Mouse (Mus musculus): Measurements from ENCODE around the gene Pate2.
"Not testable (repeated sequence)": the region's sequence is repeated elsewhere in the genome, so short reads cannot be mapped to it uniquely, and the experiment has no call there.

Gene Pate2

DNA sequence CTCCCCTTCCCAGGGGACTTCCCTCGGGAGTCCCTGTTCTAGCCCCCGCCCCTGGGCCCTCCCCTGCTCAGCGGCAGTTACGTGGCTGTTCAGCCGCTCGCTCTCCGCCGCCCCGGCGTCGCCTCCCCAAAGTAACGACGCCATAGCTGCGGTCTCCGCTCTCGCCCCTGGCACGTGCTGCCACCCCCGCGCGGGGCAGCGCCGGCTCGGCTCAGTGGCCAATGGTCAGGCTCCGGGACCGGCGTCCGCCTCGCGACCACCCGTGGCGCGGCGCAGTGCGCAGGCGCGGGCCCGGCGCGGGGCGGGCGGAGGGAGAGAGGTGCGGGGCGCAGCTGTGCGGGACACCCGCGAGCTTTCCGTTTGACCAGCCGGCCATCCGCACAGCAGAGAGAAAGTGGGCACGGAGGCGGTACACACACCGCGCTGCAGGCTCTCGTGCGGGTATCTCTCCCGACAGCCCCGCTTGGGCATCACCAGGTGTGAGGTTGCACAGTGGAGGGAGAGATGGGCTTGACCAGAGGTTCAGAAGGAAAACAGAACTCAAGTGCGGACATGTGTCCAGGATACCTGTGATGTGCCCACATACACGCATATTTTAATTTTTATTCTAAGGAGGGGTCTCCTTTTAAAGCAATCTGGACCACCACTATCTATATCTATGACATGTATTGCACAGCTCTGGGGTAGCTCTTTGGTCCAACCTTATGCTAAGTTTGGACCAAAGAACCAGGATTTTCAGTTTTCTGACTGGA lies 11.7 kb upstream of the Pate2 start, which contains the start of the genes Ddx25 and Pus3:
Ddx25 (minus strand) TSS at position 272 of the 752 bp plus-strand sequence.
Pus3 (plus strand) TSS at position 339 of the 752 bp plus-strand sequence.
- peak; percentile 88 for DNase-seq

DNA sequence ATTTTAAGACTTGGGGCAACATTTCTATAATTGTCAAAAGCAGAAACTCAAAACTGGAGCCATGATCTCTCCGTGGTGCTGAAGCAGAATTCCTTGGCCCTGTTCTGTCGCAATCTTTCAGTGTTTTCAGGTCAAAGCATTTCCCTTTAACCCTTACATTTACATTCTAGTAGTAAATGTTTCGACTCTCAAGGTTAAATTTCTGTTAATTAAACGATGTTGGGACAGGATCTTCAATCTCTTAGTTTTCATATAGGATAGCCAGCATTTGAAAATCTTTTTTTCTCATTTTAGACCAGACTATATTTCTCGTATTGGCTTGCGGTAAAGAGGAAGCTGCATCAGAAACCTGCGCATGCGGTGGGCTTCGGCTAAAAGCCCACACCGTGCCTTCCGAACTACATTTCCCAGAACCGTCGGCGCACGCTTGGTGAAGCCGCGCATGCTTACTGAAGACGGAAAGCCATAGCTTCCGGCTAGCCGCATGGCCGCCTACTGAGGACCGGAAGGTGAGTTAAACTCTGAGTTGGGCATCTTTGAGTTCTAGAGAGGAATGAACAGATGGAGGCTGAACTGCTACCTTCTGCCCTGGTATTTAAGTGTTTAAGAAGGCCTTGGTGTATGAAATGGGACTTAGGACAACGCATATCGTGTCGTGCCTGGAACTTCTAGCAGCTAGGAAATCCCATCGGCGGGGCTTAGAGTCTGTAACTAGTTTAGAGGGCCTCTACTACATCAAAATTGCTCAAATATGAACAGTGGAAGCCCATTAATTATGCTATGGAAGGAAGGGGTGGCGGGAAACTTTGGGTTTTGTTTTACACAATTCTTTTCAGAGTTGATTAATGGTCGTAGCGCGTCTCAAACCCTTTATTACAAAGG lies 10.8 kb upstream of the Pate2 start:
- DNase-seq, result peak; percentile 77

DNA sequence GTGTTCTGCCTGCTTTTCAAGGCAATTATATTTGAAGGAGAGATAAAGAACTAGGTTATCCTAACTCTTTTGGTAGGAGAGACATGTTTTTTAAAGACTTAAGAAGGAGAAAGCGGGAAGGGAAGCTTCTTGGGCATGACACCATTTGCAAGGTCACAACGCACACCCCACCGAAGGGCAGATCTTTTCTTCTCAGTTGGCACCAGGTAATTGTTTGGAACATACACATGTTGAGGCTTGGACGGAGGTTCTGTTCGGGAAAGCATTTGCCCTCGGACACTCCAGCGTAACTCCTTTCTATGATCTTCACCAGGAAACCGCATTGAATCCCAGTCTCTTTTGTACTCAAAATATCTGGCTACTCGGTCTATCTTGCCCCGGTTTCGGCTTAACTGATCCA lies 9.0 kb upstream of the Pate2 start:
- no peak for DNase-seq

DNA sequence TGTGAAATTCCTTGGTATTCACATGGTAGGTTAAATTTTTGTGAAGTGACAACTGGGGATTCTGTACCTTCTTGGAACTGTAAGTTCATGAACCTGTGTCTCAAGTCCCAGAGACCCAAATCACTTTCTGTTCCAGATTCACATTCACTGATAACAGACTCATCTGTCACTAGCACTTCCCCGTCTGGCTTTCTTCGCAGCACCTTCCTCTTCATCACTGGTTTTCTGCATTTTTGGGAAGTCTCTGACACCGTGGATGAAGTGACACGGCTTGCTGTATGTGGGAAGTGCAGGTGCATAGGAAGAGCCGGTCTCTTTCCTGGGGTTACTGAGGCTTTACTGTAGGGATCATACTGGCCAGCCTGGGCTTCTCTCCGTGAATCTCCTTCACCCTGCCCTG lies 8.5 kb upstream of the Pate2 start:
- DNase-seq, result no peak

DNA sequence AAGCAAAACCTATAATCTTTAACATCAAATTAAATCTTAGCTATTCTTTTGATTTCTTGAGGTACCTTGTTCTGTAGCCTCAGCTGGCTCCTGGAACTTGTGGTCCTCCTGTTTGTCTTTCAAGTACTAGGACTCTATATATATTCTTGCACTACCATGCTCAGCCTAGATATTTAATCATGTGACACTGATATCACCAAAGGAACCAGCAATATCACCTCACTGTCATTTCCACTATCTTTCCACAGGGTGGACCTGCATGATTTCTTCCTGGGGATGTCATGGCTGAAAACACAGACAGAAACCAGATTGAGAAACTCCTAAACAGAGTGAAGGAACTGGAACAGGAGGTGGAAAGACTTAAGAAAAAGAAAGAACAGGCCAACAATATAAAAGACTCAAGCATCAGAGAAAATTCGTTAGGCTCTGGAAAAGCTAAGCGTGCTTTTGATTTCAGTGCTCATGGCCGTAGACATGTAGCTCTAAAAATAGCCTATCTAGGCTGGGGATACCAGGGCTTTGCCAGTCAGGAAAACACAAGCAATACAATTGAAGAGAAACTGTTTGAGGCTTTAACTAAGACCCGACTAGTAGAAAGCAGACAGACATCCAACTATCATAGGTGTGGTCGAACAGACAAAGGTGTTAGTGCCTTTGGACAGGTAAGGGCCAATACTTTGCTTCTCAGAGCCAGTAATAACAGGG lies 5.4 kb upstream of the Pate2 start:
- no peak for DNase-seq

DNA sequence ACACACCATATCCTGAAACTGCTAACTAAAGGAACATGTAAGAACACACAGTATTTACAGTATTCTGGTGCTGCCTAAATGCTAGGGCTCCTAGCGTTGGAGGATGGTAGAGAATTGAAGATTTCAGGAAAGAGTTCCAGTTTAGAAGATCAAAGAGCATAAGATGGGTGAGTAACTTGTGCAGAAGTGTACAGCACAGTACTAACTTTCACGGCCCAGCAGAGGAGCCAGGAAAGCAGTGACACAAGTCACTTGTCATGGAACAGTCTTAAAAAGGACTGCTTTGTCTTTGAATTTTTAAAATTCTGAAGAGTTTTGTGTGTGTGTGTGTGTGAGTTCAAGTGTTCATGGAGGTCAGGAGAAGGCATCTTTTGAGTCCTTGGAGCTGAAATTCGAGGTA lies 2.1 kb upstream of the Pate2 start:
- DNase-seq, result no peak

DNA sequence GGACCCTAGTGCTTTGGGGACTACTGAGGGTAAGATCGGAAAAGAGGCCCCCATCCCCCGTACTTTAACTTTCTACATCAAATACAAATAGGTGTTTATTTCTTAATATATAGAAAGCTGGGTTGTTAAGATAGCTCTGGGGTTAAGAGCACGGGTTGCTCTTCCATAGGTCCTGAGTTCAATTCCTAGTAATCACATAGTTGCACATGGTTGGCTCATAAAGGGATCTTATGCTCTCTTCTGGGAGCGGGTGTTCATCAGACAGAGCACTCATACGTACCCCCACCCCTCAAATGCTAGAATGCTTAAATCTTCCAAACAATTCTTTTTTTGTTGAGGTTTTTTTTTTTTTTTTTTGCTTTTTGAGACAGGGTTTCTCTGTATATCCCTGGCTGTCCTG lies 579 bp downstream of the Pate2 start:
- DNase-seq, result no peak

DNA sequence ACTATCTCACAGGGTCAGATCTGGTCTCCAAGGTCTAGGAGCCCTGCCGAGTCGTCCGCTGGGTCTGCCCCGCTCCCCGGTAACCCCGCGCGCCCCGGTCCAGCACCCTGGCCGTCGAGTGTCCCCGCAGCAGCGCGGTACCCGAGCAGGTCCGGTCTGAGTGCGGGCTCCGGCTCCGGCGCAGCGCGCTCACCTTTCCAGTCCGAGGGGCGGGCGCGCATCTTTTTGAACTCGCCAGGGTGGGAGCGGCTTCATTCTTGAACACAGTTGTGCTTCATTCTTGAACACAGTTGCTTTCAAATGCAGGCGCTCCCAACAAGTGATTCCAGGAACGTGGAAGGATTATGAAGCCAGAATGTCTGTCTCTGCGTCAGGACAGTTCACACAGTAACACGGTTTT lies 4.3 kb downstream of the Pate2 start:
- DNase-seq, result no peak

DNA sequence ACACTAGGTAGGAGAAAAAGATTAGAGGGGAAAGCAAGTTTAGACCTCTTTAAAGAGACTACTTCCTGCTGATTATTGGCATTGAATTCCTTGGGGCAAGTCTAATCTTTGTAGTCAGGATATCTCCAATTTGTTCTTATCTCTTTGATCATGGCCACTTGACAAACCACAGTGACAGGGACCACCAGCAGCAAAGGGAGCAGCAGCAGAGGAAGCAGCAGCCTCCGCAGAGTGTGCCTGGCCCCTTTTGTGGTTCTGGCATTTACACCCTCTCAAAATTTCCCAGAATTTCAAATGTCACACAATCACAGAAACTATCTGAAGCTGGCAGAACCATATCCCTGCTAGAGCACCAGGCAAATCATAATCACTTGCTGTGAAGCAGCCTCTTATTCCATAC lies 17.6 kb downstream of the Pate2 start:
- no peak for DNase-seq

DNA sequence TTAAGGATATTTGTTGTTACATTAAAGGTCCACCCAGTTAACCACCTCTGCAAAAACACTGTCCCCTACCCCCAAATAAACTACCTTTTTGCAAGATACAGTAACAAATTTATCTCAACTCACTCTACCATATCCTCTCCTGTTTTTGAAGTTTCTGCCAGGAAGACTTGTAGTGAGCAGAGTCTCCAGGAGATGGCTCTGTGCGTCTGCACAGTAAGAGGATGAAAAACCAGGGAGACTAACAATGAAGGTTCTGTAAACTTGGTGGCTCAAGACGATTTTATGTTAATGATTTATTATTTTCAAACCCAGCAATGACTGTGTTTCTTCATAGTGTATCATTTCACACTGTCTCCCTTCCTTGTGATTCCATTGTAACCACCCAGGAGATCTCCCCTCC lies 22.8 kb downstream of the Pate2 start:
- no peak for DNase-seq

DNA sequence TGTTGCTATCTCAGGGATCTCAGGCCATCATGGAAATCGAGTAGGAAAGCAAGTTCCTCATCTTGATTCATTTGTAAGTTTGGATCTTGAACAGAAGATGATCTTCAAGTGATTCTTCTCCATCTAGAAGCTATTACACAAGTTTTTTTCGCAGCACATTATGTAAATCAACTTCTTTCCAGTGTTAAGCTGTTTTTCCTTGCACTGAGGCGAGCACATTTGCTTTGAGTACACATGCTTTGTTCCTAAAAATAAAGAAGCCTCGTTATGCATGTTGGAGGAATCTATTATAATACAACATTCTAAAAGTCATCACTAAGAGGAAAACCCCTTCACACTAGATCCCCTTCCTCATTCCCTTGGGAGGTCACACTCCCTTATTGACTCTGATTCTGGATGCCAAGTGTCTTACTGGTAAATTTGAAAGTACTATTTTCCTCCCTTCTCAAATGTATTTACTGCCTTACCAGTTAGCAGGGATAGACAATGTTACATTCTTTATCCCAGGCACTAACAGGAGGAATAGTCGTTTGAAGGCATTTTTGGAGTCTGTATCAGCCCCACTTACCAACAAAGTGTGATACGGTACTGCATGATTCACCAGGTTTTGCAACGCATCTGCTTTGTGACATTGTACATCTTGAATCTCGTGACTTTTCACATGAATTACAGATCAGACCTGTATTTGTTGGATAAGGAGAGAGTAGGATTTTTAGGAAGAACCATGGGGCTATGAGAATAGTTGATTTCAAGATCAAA lies 37.7 kb downstream of the Pate2 start:
- no peak for DNase-seq

DNA sequence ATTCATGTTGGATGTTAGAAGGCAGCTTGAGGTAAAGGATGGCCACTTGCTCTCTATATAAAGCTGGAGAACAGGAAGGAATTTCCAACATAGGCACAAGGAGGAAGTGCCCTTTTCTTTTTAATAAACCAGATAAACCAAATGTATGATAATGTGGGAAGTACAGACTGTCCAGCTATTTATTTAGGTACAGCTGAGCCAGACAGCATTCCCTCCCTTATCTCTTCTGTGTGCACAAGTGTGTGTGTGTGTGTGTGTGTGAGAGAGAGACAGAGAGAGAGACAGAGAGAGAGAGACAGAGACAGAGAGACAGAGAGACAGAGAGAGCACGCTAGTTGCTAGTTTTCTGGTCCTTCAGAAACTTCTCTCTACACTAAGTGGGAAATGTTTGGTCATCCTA lies 41.8 kb downstream of the Pate2 start, which contains the start of gene Pate4:
Pate4 (minus strand) TSS at position 101 of the 400 bp plus-strand sequence.
- no peak for DNase-seq

DNA sequence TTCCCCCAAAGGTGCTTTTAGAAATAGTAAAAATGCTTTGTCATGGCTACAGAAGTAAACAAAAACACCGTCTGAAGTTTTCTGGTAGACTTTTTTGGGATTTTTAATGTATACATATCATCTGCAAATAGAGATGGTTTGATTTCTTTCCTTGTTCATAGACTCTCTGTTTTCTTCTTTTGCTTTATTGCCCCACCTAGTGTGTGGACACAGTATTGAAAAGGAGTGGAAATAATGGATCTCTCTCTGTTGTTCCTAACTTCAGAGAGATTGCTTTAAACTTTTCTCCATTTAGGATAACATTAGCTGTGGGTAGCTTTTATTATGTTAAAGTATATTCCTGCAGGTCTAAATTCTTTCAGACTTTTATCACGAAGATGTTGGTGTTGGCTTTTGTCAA lies 43.9 kb downstream of the Pate2 start:
- DNase-seq, result no peak

DNA sequence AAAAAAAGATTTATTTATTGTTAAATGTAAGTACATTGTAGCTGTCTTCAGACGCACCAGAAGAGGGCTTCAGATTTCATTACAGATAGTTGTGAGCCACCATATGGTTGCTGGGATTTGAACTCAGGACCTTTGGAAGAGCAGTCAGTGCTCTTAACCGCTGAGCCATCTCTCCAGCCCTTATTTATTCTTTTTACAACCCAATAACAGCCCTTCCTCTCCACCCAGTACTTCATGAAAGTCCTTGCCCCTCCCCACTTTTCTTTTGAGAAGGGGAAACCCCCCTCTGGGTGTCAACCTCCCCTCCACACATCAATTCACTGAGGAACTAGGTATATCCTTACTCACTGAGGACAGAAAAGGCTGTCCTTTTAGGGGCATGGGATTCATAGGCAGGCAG lies 46.7 kb downstream of the Pate2 start:
- not testable (repeated sequence) for DNase-seq

DNA sequence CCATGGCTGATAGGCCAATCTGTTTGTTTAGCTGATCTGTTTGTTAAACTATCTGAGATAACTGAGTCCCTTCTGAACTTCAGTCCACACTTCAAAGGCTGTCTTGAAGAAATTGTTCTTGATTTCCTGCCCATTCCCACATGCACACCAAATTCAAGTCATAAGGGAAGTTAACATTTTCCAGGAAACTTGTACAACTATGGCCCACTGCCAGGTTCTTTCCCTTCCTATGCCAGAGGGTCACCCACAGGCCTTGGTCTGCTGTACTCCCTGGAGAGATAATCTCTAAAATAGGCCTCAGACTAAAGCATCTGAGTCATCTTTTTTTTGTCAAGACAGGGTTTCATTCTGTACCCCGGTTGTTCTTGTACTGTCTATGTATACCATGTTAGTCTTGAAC lies 62.9 kb downstream of the Pate2 start:
- no peak for DNase-seq

DNA sequence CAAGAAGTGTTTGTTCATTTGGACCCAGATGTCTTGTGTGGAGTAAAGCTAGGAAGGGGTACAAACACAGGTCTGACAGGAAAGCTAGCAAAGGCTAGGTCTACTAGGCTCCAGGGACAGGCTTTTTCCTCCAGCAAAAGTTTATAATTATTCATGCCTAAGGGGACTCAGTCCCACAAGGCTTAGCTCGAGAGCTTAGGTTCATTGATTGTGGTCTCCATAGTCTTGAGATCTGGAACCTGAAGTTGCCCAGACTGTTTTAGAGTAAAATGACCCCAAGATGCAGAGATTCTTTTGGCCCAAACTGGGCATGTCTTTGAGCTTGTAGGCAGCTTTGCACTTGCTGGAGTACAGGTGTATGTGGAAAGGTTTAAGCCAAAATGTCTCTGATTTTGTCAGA lies 78.0 kb downstream of the Pate2 start, which contains the start of gene Pate3:
Pate3 (minus strand) TSS at position 101 of the 400 bp plus-strand sequence.
- DNase-seq, result no peak

DNA sequence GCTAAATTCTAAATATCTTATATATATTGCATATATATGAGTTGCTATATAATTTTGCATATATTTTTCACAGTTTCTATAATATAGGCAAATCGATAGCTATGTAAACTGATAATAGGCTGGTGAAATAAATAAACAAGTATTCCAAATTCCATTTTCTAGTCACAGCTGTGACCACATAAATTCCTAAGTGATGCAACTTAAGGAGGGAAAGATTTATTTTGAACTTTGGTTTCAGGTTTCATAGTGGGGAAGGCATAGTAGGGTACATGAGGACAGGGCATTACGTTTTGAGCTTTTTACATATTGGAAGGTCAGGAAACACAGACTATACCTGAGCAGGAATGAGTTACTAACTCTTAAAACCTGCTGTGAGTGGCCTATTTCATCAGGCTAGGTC lies 103.5 kb downstream of the Pate2 start:
- DNase-seq, result no peak

DNA sequence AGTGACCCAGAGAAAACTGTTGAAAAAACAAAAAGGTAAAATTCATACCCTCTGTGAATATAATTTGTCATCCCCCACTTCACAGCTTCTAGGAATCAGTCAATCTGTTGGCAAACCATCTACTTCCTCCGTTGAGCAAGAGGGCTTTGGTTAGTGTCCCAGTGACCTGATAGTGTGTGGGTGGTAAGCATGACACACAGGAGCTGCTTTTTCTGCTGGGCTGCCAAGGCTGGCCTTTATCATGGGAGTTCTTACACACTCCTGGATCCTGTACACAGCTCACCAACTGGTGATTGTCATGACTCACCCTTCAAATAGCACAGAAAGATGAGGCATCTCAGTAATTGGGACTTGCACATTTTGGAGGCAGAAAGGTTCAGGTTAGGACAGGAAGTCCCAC lies 116.9 kb downstream of the Pate2 start, which contains the start of gene Pate1:
Pate1 (minus strand) TSS at position 378 of the 400 bp plus-strand sequence.
- DNase-seq, result no peak

DNA sequence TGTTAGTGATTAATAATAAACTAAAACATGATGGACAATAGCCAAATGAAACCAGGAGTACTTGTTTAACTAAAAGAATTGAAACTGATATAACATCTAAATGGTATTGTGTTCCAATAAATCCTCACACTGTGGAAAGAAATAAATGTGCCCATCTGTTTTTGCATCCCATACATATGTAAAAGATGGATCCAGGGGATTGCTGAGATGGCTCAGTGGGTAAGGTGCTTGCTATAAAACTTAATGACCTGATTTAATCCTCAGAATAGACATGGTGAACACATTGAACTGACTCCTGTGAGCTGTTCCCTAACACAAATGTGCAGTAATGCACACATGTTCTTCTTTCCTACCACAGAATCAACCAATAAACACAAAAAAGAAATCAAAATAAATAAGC lies 121.8 kb downstream of the Pate2 start:
- no peak for DNase-seq

DNA sequence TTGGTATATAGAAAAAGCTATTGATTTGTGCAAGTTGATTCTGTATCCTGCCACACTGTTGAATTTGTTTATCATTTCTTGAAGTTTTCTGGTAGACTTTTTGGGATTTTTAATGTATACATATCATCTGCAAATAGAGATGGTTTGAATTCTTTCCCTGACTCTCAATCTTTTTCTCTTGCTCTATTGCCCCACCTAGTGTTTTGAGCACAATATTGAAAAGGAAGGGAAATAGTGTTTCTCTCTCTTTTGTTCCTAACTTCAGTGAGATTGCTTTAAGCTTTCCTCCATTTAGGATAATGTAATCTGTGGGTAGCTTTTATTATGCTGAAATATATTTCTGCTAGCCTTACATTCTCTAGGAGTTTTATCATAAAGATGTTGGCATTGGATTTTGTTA lies 137.2 kb downstream of the Pate2 start:
- no peak for DNase-seq

Data from cerebellum, adult 11 months (tissue).